17 mouse cellular contexts compared by ENCODE assay signal in the genomic region with DNA sequence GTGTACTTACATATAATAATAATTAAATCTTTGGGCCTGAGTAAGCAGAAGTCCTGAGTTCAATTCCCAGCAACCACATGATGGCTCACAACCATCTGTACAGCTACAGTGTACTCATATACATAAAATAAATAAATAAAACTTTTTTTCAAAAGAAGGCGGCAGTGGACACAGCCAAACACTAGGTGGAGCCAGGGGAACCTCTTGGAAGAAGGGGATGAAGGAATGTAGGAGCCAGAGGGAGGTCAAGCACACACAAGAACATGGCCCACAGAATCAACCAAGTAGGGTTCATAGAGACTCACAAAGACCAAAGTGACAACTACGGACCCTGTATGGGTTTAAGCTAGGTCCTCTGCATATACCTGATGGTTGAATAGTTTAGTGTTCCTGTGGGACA. TPM values are rescaled to one million over a fixed set of nuclear protein-coding genes. Genes with fewer than 3 reads are reported as not detected.
DNase-seq lines count a peak whose midpoint lies in the region; TF ChIP-seq lines count a peak whose summit lies in the region.
"Had no signal": no experiment of that assay in that cellular context is flagged by ENCODE, and none has a peak within 500 bp of the region (broad histone marks: within the 10 kb centered on the region; RNA-seq: fewer than 3 reads in every experiment).

No protein-coding gene starts in this region.

- in situ Hi-C loops in ES-E14 (cut with MboI; ENCODE audit: low sequenced_read_pairs in 2 of 2, unreplicated experiment in 2 of 2) = no loop called here

- peaks cover 0 to 6% of the 10 kb centered on the region in 2 experiments; a peak in 1 of 4 replicates for H3K4me1 ChIP-seq in ES-E14 (ENCODE audit: control insufficient read depth in 2 of 2, insufficient read depth in 2 of 2, low read length in 2 of 2, poor library complexity in 1 of 2)
- H3K4me1 ChIP-seq: embryonic facial prominence, embryonic 13.5 days; forebrain, embryonic 13.5 days; liver, embryonic 12.5 days had no signal

- H3K36me3 ChIP-seq in ES-E14 (ENCODE audit: control insufficient read depth, insufficient read depth, low read length, poor library complexity, severe bottlenecking) = no peaks in the 10 kb centered on the region
- H3K36me3 ChIP-seq: embryonic facial prominence, embryonic 13.5 days; intestine, embryonic 15.5 days; liver, embryonic 12.5 days had no signal

- H3K9me3 ChIP-seq in ES-E14 (ENCODE audit: control insufficient read depth, insufficient read depth, low read depth, low read length) = no peaks in the 10 kb centered on the region
- H3K9me3 ChIP-seq: intestine, embryonic 15.5 days had no signal

- H3K4me3 ChIP-seq in ES-E14 (ENCODE audit: insufficient read depth in 1 of 2, low read depth in 1 of 2, low read length in 2 of 2, poor library complexity in 1 of 2, severe bottlenecking in 1 of 2) = no peak overlapping the region
- H3K4me3 ChIP-seq: embryonic facial prominence, embryonic 13.5 days; forebrain, embryonic 13.5 days; intestine, embryonic 15.5 days; liver, embryonic 12.5 days; myocyte had no signal

- peak; percentile 22 for DNase-seq in kidney, adult 18-20 months
- no peak for DNase-seq in kidney, postnatal 14 days
- DNase-seq in 416B (ENCODE audit: low read depth) = peak; percentile 66
- peak; percentile 29 for DNase-seq in ES-E14 (ENCODE audit: low read depth, low spot score)
- DNase-seq in forelimb bud, embryonic 11.5 days (ENCODE audit: low read depth, low spot score) = peak; percentile 27
- no peak for DNase-seq in urinary bladder, postnatal 36 days (ENCODE audit: low spot score in 2 of 2)
- DNase-seq in heart, adult 11 months = no peak
- DNase-seq: adrenal gland, postnatal 10 days; heart, postnatal 10 days had no signal

- no peak overlapping the region for H3K9ac ChIP-seq in ES-E14 (ENCODE audit: insufficient read depth, low read depth, low read length, poor library complexity, severe bottlenecking)
- H3K9ac ChIP-seq: embryonic facial prominence, embryonic 13.5 days; forebrain, embryonic 13.5 days; intestine, embryonic 15.5 days; liver, embryonic 12.5 days had no signal

- no peak overlapping the region for H3K27ac ChIP-seq in ES-E14 (ENCODE audit: insufficient read depth, low read depth, low read length, poor library complexity, severe bottlenecking)
- H3K27ac ChIP-seq: embryonic facial prominence, embryonic 13.5 days; forebrain, embryonic 13.5 days; intestine, embryonic 15.5 days; liver, embryonic 12.5 days had no signal

TF ChIP-seq in ES-E14, 5 proteins besides CTCF, POLR2A, EP300 and RAD21:
- TF ChIP-seq HCFC1 (IDR thresholded peaks at IDR 0.05; ENCODE audit: borderline replicate concordance, insufficient read depth, low read length) (no peak), ZNF384 (IDR thresholded peaks at IDR 0.05; ENCODE audit: low read depth, low read length) (peak; percentile 46; the same call in 1 of the 2 replicates)
TF ChIP-seq in ES-E14: peak in this region for 1.

RNA-seq across cellular contexts. Expression of gene Pla2g5, which starts 38.6 kb away (rescaled TPM):
- total RNA-seq in ES-E14 (2012; rRNA removed) = 3.7 and 7.4 TPM in 2 replicates
- total RNA-seq: megakaryocyte, adult 5-6 weeks had no signal

RNA-seq across cellular contexts. Expression of gene Gm13030, which starts 49.1 kb away (rescaled TPM):
- not detected in 2 replicates for total RNA-seq in ES-E14 (2012; rRNA removed)
- total RNA-seq: adrenal gland, postnatal 10 days; gastrocnemius, postnatal 4 days; heart, postnatal 10 days; left cerebral cortex, adult 18-20 months; megakaryocyte, adult 5-6 weeks had no signal

RNA-seq across cellular contexts. Expression of gene Pla2g2d, which starts 49.1 kb away (rescaled TPM):
- not detected in 2 replicates for total RNA-seq in ES-E14 (2012; rRNA removed)
- total RNA-seq: gastrocnemius, postnatal 4 days; heart, postnatal 10 days; megakaryocyte, adult 5-6 weeks had no signal

RNA-seq across cellular contexts. Expression of gene Pla2g2e, which starts 53.1 kb away (rescaled TPM):
- total RNA-seq in ES-E14 (2012; rRNA removed) = 0.36 and 2.0 TPM in 2 replicates
- total RNA-seq: gastrocnemius, postnatal 4 days; left cerebral cortex, adult 18-20 months; megakaryocyte, adult 5-6 weeks had no signal

Comparison
In these comparisons a context has a peak if more than half of its experiments do, and no peak if none do; other contexts are left out.
1. DNase-seq: peak in kidney, adult 18-20 months (single experiment), 416B (single experiment), ES-E14 (single experiment) and forelimb bud, embryonic 11.5 days (single experiment); none in kidney, postnatal 14 days (single experiment), urinary bladder, postnatal 36 days (0 of 2) and heart, adult 11 months (single experiment).